9 mouse cellular contexts compared by ENCODE assay signal in genomic region chr2:132597226-132597625, GRCm38 (mm10). TPM values are rescaled to one million over a fixed set of nuclear protein-coding genes. Genes with fewer than 3 reads are reported as not detected.
DNase-seq lines count a peak whose midpoint lies in the region; ATAC-seq and TF ChIP-seq lines count a peak whose summit lies in the region.
"Had no signal": no experiment of that assay in that cellular context is flagged by ENCODE, and none has a peak within 500 bp of the region (broad histone marks: within the 10 kb centered on the region; RNA-seq: fewer than 3 reads in every experiment).

No protein-coding gene starts in this region.

- H3K27me3 ChIP-seq in intestine, embryonic 16.5 days (replicated peaks; ENCODE audit: control insufficient read depth, insufficient read depth, low read length) = no peaks in the 10 kb centered on the region
- H3K27me3 ChIP-seq in midbrain, postnatal 0 days (ENCODE audit: insufficient read depth, low read length) = no peaks in the 10 kb centered on the region
- no peaks in the 10 kb centered on the region for H3K27me3 ChIP-seq in midbrain, embryonic 10.5 days (ENCODE audit: low read depth, poor library complexity, severe bottlenecking)
- H3K27me3 ChIP-seq: embryonic facial prominence, embryonic 13.5 days; hindbrain, embryonic 12.5 days had no signal

- peak; percentile 72 for ATAC-seq in CD4-positive, CD25-positive, alpha-beta regulatory T cell, adult 4 months
- ATAC-seq in neutrophil, adult 5-6 weeks (ENCODE audit: extremely low read depth, insufficient number of reproducible peaks, low FRiP score, poor library complexity, severe bottlenecking) = peak; percentile 72
- no peak for ATAC-seq in intestine, embryonic 16.5 days
- no peak for ATAC-seq in midbrain, postnatal 0 days (ENCODE audit: low FRiP score)

- no peaks in the 10 kb centered on the region for H3K9me3 ChIP-seq in intestine, embryonic 16.5 days (ENCODE audit: control insufficient read depth, low read length)
- no peaks in the 10 kb centered on the region for H3K9me3 ChIP-seq in midbrain, postnatal 0 days (ENCODE audit: low read length)
- no peaks in the 10 kb centered on the region for H3K9me3 ChIP-seq in midbrain, embryonic 10.5 days (replicated peaks)
- H3K9me3 ChIP-seq: embryonic facial prominence, embryonic 13.5 days; hindbrain, embryonic 12.5 days had no signal

- peak; percentile 73 to 77 for DNase-seq in B cell, adult 2 months
- peak; percentile 24 for DNase-seq in heart, postnatal 4 days
- DNase-seq in midbrain, postnatal 0 days (ENCODE audit: low spot score) = no peak
- no peak for DNase-seq in midbrain, embryonic 10.5 days (ENCODE audit: low spot score)

- no peaks in the 10 kb centered on the region for H3K4me1 ChIP-seq in intestine, embryonic 16.5 days (ENCODE audit: control insufficient read depth, insufficient read depth, low read length)
- no peaks in the 10 kb centered on the region for H3K4me1 ChIP-seq in midbrain, postnatal 0 days (ENCODE audit: insufficient read depth, low read length)
- no peaks in the 10 kb centered on the region for H3K4me1 ChIP-seq in midbrain, embryonic 10.5 days
- H3K4me1 ChIP-seq: hindbrain, embryonic 12.5 days had no signal

- no peak overlapping the region for H3K27ac ChIP-seq in intestine, embryonic 16.5 days (ENCODE audit: low read length)
- no peak overlapping the region for H3K27ac ChIP-seq in midbrain, postnatal 0 days (ENCODE audit: low read depth, low read length)
- H3K27ac ChIP-seq in midbrain, embryonic 10.5 days (replicated peaks) = no peak overlapping the region
- H3K27ac ChIP-seq: embryonic facial prominence, embryonic 13.5 days; hindbrain, embryonic 12.5 days had no signal

- WGBS in intestine, embryonic 16.5 days = 63% methylated on average over 8 of the region's 8 CpGs
- WGBS in midbrain, postnatal 0 days = 71% methylated on average over 8 of the region's 8 CpGs
- 76% methylated on average over 8 of the region's 8 CpGs for WGBS in midbrain, embryonic 10.5 days

- no peak for TF ChIP-seq CTCF in midbrain, postnatal 0 days (IDR thresholded peaks at IDR 0.05)

- no peaks in the 10 kb centered on the region for H3K36me3 ChIP-seq in intestine, embryonic 16.5 days (ENCODE audit: control insufficient read depth, insufficient read depth, low read length)
- no peaks in the 10 kb centered on the region for H3K36me3 ChIP-seq in midbrain, postnatal 0 days (ENCODE audit: insufficient read depth, low read length)
- no peaks in the 10 kb centered on the region for H3K36me3 ChIP-seq in midbrain, embryonic 10.5 days
- H3K36me3 ChIP-seq: embryonic facial prominence, embryonic 13.5 days; hindbrain, embryonic 12.5 days had no signal

- no peak overlapping the region for H3K4me3 ChIP-seq in intestine, embryonic 16.5 days (ENCODE audit: low read length)
- no peak overlapping the region for H3K4me3 ChIP-seq in midbrain, postnatal 0 days (ENCODE audit: low read depth, low read length)
- no peak overlapping the region for H3K4me3 ChIP-seq in midbrain, embryonic 10.5 days
- H3K4me3 ChIP-seq: embryonic facial prominence, embryonic 13.5 days; hindbrain, embryonic 12.5 days had no signal

- H3K4me2 ChIP-seq in intestine, embryonic 16.5 days (ENCODE audit: low read depth, low read length) = no peak overlapping the region
- no peak overlapping the region for H3K4me2 ChIP-seq in midbrain, postnatal 0 days (ENCODE audit: low read depth, low read length, poor library complexity, severe bottlenecking)
- H3K4me2 ChIP-seq: embryonic facial prominence, embryonic 13.5 days; hindbrain, embryonic 12.5 days had no signal

- H3K9ac ChIP-seq in intestine, embryonic 16.5 days (ENCODE audit: low read depth, low read length) = no peak overlapping the region
- no peak overlapping the region for H3K9ac ChIP-seq in midbrain, postnatal 0 days (replicated peaks; ENCODE audit: low read length, poor library complexity, severe bottlenecking)
- H3K9ac ChIP-seq: embryonic facial prominence, embryonic 13.5 days; hindbrain, embryonic 12.5 days had no signal

RNA-seq across cellular contexts. Expression of gene Gpcpd1, which starts 9.7 kb away (rescaled TPM):
- polyA plus RNA-seq in CD4-positive, CD25-positive, alpha-beta regulatory T cell, adult 4 months (2017; shearing (Covaris generic)) = 10 to 100 TPM; 46.5 to 51.5 TPM
- 10 to 100 TPM; 62.0 to 71.1 TPM for total RNA-seq in heart, postnatal 4 days (2021)
- total RNA-seq in neutrophil, adult 5-6 weeks (2017) = 559 and 604 TPM in 2 replicates
- polyA plus RNA-seq in intestine, embryonic 16.5 days (2015; fragmentation: Nextera tagmentation; extraction: Ambion mirVana) = 17.4 and 20.0 TPM in 2 replicates
- 55.7 and 78.6 TPM in 2 replicates for total RNA-seq in midbrain, postnatal 0 days (2014; rRNA removed)
- polyA plus RNA-seq in midbrain, postnatal 0 days (2015; fragmentation: Nextera tagmentation; extraction: Ambion mirVana) = 82.9 and 84.0 TPM in 2 replicates
- 29.2 and 41.1 TPM in 2 replicates for polyA plus RNA-seq in midbrain, embryonic 10.5 days (2016; fragmentation: Nextera tagmentation; extraction: Ambion mirVana)

Comparison
In these comparisons a context has a peak if more than half of its experiments do, and no peak if none do; other contexts are left out.
1. DNase-seq: peak in B cell, adult 2 months (2 of 2) and heart, postnatal 4 days (single experiment); none in midbrain, postnatal 0 days (single experiment) and midbrain, embryonic 10.5 days (single experiment).
2. ATAC-seq: peak in CD4-positive, CD25-positive, alpha-beta regulatory T cell, adult 4 months (single experiment) and neutrophil, adult 5-6 weeks (single experiment); none in intestine, embryonic 16.5 days (single experiment) and midbrain, postnatal 0 days (single experiment).